Mouse (Mus musculus) testis, postnatal 14 days (tissue): ENCODE results near the gene Dmkn.

ENCODE experiments used
- DNase-seq: peaks from one replicate; pipeline ENCODE4 v3.0.0; 2021; ENCODE audit warnings: low spot score

Dmkn gene

GRCm38 (mm10) chr7:30765173-30765572 lies 1.6 kb downstream of the Dmkn start:
- DNase-seq, result no peak

GRCm38 (mm10) chr7:30766408-30766807 lies 2.9 kb downstream of the Dmkn start:
- no peak for DNase-seq

GRCm38 (mm10) chr7:30769236-30769635 lies 5.7 kb downstream of the Dmkn start:
- DNase-seq, result peak; percentile 84

- DNase-seq, result no peak
Observed at GRCm38 (mm10) chr7:30776104-30776503, 12.5 kb downstream of the Dmkn start.

- no peak for DNase-seq
Observed at GRCm38 (mm10) chr7:30777081-30777579, 13.6 kb downstream of the Dmkn start.

- no peak for DNase-seq
Observed at GRCm38 (mm10) chr7:30777911-30778310, 14.4 kb downstream of the Dmkn start.

- no peak for DNase-seq
Observed at GRCm38 (mm10) chr7:30781792-30782191, 18.2 kb downstream of the Dmkn start.

GRCm38 (mm10) chr7:30782658-30783057 lies 19.1 kb downstream of the Dmkn start:
- DNase-seq, result no peak

- DNase-seq, result no peak
Observed at GRCm38 (mm10) chr7:30785154-30785553, 21.6 kb downstream of the Dmkn start.

- no peak for DNase-seq
Observed at GRCm38 (mm10) chr7:30785721-30786546, 22.4 kb downstream of the Dmkn start.

GRCm38 (mm10) chr7:30787377-30788022 lies 23.9 kb downstream of the Dmkn start, which contains the start of gene Krtdap:
Krtdap (plus strand) TSS chr7:30787896.
- DNase-seq, result no peak

GRCm38 (mm10) chr7:30790141-30790540 lies 26.6 kb downstream of the Dmkn start:
- DNase-seq, result no peak

- DNase-seq, result no peak
Observed at GRCm38 (mm10) chr7:30791921-30792320, 28.4 kb downstream of the Dmkn start.

- no peak for DNase-seq
Observed at GRCm38 (mm10) chr7:30794921-30795320, 31.4 kb downstream of the Dmkn start.

- DNase-seq, result no peak
Observed at GRCm38 (mm10) chr7:30796790-30797189, 33.2 kb downstream of the Dmkn start.

GRCm38 (mm10) chr7:30800653-30801052 lies 37.1 kb downstream of the Dmkn start:
- DNase-seq, result no peak

- no peak for DNase-seq
Observed at GRCm38 (mm10) chr7:30803256-30803655, 39.7 kb downstream of the Dmkn start.

GRCm38 (mm10) chr7:30804026-30804715 lies 40.6 kb downstream of the Dmkn start:
- no peak for DNase-seq

- DNase-seq, result peak; percentile 57
Observed at GRCm38 (mm10) chr7:30805924-30806323, 42.4 kb downstream of the Dmkn start.

- DNase-seq, result peak; percentile 27
Observed at GRCm38 (mm10) chr7:30810319-30810718, 46.8 kb downstream of the Dmkn start.

- DNase-seq, result no peak
Observed at GRCm38 (mm10) chr7:30811757-30812290, 48.3 kb downstream of the Dmkn start.

- no peak for DNase-seq
Observed at GRCm38 (mm10) chr7:30812291-30812807, 48.8 kb downstream of the Dmkn start.
